In genomic region chr4:58911069-58911830, GRCm38 (mm10) we compare ENCODE assay signal across 8 mouse cellular contexts. TPM values are rescaled to one million over a fixed set of nuclear protein-coding genes. Genes with fewer than 3 reads are reported as not detected.
A peak's percentile ranks its signal among the peaks of the same experiment; 100 is the strongest.
DNase-seq lines count a peak whose midpoint lies in the region; ATAC-seq and TF ChIP-seq lines count a peak whose summit lies in the region.

No protein-coding gene starts in this region.

- peak overlapping the region; percentile 97 for H3K27ac ChIP-seq in forebrain, embryonic 13.5 days

- peak overlapping the region; percentile 74 for H3K4me2 ChIP-seq in forebrain, embryonic 13.5 days

- no peaks in the 10 kb centered on the region for H3K9me3 ChIP-seq in E14TG2a.4 (ENCODE audit: low read length)
- H3K9me3 ChIP-seq in forebrain, embryonic 13.5 days (replicated peaks): no peaks in the 10 kb centered on the region

- ATAC-seq in forebrain, embryonic 13.5 days: peak; percentile 70

- peak overlapping the region; percentile 81 for H3K4me3 ChIP-seq in E14TG2a.4 (replicated peaks; ENCODE audit: low read length)
- peak overlapping the region; percentile 69 for H3K4me3 ChIP-seq in forebrain, embryonic 13.5 days
- H3K4me3 ChIP-seq in lung, adult 2 months (replicated peaks; ENCODE audit: extremely low read depth, low read depth, low read length): peak overlapping the region; percentile 98

- H3K36me3 ChIP-seq in E14TG2a.4 (ENCODE audit: insufficient read depth, low read length): no peaks in the 10 kb centered on the region
- no peaks in the 10 kb centered on the region for H3K36me3 ChIP-seq in forebrain, embryonic 13.5 days (ENCODE audit: poor library complexity, severe bottlenecking)

- peaks cover 56% of the 10 kb centered on the region for H3K27me3 ChIP-seq in E14TG2a.4 (ENCODE audit: insufficient read depth, low read length)
- no peaks in the 10 kb centered on the region for H3K27me3 ChIP-seq in forebrain, embryonic 13.5 days

- under 1% methylated on average over 56 of the region's 56 CpGs for WGBS in forebrain, embryonic 13.5 days
- WGBS in lung, adult 2 months: under 1% methylated on average over 56 of the region's 56 CpGs

- peaks cover 15% of the 10 kb centered on the region for H3K4me1 ChIP-seq in E14TG2a.4 (replicated peaks; ENCODE audit: low read depth, low read length)
- H3K4me1 ChIP-seq in forebrain, embryonic 13.5 days: peaks cover 13% of the 10 kb centered on the region
- H3K4me1 ChIP-seq in lung, adult 2 months (ENCODE audit: control insufficient read depth, insufficient read depth, low read length): peaks cover 9% of the 10 kb centered on the region

- peak; percentile 48 for DNase-seq in c-Kit-negative CD71-positive TER-119-positive erythroid progenitor cells, embryonic 14.5 days (ENCODE audit: low read depth, low spot score)
- peak; percentile 67 to 72 for DNase-seq in heart, postnatal 14 days
- DNase-seq in layer of hippocampus, adult 11-12 months (ENCODE audit: low spot score): peak; percentile 57
- peak; percentile 79 for DNase-seq in lung, adult 2 months
- DNase-seq in ovary, adult 18-20 months (ENCODE audit: low spot score): peak; percentile 38
- peak; percentile 56 for DNase-seq in thymus, postnatal 0 days (ENCODE audit: low spot score)

- peak overlapping the region; percentile 95 for H3K9ac ChIP-seq in forebrain, embryonic 13.5 days

- peak; percentile 55; the same call in 1 of the 2 replicates for TF ChIP-seq POLR2A in lung, adult 2 months (IDR thresholded peaks at IDR 0.05; ENCODE audit: borderline replicate concordance, extremely low read depth, low read depth, low read length)

- TF ChIP-seq CTCF in E14TG2a.4 (conservative IDR thresholded peaks at IDR 0.05; ENCODE audit: low read length): no peak
- no peak for TF ChIP-seq CTCF in lung, adult 2 months (IDR thresholded peaks at IDR 0.05; ENCODE audit: insufficient read depth, low read length)

- intact Hi-C loops in heart, postnatal 14 days (cut with DNase I): loop anchor here (5.0 kb wide), 1 partner anchor 91 kb away; the partner anchor contains the start of gene Gm20503

RNA-seq across cellular contexts. Expression of gene Ecpas, which starts 1.3 kb away (rescaled TPM):
- 24.7 and 27.7 TPM in 2 replicates for polyA plus RNA-seq in forebrain, embryonic 13.5 days (2015; fragmentation: Nextera tagmentation; extraction: Ambion mirVana)
- total RNA-seq in heart, postnatal 14 days (2021): 100 to 1,000 TPM; 166 to 176 TPM
- 14.4 and 20.9 TPM in 2 replicates for polyA plus RNA-seq in lung, adult 2 months (2012; rRNA removed)
- polyA plus RNA-seq in thymus, postnatal 0 days (2015; fragmentation: Nextera tagmentation; extraction: Ambion mirVana): 28.0 and 28.1 TPM in 2 replicates

RNA-seq across cellular contexts. Expression of gene Zkscan16, which starts 32.2 kb away (rescaled TPM):
- 0.34 and 0.55 TPM in 2 replicates for polyA plus RNA-seq in forebrain, embryonic 13.5 days (2015; fragmentation: Nextera tagmentation; extraction: Ambion mirVana)
- total RNA-seq in heart, postnatal 14 days (2021): not detected
- polyA plus RNA-seq in lung, adult 2 months (2012; rRNA removed): not detected in 2 replicates
- polyA plus RNA-seq in thymus, postnatal 0 days (2015; fragmentation: Nextera tagmentation; extraction: Ambion mirVana): 0.07 TPM in 1 of 2 replicates, not detected in the other

Comparison
In these comparisons a context has a peak if more than half of its experiments do, and no peak if none do; other contexts are left out.
1. Peak in every context shown above with its lines: DNase-seq, ATAC-seq, H3K4me3 ChIP-seq and H3K27ac ChIP-seq.